Mouse (Mus musculus) adrenal gland, postnatal 10 days (tissue): ENCODE data around the gene Vmn2r1. TPM values are rescaled to one million over a fixed set of nuclear protein-coding genes. Genes with fewer than 3 reads are reported as not detected.

ENCODE experiments used
- DNase-seq: peaks from one replicate; pipeline ENCODE4 v3.0.0; 2021; ENCODE audit warnings: mixed read lengths
- long read RNA-seq, 2 experiments: library from polyadenylated mRNA; stranded (forward); transcript quantifications; one replicate each; pipeline ENCODE4 v2.0.0; 2021
- total RNA-seq, 2 experiments: library from RNA; stranded (reverse); gene quantifications; 2 replicates each; pipeline ENCODE4 v1.2.3; 2021

Gene Vmn2r1
- total RNA-seq, result under 1 TPM; 0.18 to 0.39 TPM
- long read RNA-seq, experiment 1, result 0 reads
- long read RNA-seq, experiment 2, result 0 reads

DNA sequence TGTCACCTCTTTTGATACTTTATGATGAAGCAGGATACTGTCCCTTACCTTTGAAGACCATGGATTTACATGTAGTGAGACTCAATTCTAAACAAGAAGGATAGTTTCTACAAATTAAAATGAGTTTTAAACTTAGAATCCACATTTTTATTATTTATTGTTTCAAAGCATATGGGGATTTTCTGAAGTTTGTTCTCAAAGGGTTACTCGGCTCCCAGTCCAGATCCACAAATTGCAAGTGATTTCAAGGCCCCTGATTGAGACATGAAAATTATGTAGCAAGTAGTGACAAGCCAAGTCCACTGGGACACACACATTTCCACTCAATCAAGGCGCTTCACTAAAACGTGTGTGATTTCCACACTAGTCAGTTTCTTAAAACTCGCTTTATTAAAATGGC lies at the start of gene Vmn2r1:
Vmn2r1 (plus strand) TSS at position 301 of the 400 bp plus-strand sequence.
- DNase-seq, result no peak

DNA sequence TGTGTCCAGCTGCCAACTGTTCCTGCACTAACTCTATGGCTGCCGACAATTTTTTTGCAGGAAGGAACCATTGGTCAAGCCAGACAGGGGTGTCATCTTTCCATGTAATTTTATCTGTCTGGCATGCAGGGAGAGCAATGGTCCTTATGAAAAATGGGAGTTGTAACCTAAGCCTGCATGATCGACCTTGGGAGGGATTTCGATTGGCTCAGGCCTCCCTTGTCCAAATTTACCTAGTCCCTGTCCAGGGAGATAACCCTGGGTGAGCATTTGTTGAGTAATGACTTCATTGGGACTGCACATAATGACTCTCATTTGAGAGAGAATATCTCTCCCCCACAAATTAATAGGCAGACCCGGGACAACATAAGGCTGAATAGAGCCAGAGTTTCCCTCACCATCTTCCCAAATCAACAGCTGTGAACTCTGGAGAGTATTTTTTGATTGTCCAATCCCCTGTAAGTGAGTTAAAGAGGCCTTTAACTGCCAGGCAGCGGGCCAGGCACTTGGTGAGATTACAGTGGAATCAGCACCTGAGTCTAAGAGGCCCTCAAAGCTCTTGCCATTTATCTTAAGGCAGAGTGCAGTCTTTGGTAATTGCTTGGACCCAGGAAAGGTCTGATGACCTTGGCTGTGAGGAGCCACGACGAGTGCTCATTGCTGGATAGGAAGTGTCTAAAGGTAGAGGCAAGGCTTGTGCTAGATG lies 43.1 kb upstream of the Vmn2r1 start:
- peak; percentile 14 for DNase-seq

GRCm38 (mm10) chr3:64039818-64040784 lies 41.2 kb upstream of the Vmn2r1 start:
- peak; percentile 93 for DNase-seq

DNA sequence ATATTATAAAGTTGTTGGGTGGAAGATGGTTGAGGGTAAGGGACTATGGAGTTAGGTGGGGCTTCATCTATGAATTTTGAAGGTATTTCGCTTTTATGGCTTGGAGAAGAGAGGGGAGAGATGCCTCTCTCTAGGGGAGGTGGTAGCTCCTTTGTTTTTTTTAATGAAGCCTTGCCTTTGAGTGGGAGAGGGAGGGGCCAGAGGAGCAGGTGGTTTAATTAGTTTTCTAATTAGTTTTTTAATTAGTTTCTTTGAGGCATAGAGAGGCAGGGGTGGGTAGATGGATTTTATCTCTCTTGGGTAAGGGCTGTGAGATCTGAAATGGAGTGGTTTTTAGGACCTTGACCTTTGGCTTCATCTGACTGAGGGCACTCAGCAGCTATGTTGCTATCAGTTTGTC lies 31.4 kb downstream of the Vmn2r1 start:
- DNase-seq, result no peak

- no peak for DNase-seq
Observed at GRCm38 (mm10) chr3:64113352-64114046, 32.2 kb downstream of the Vmn2r1 start.

GRCm38 (mm10) chr3:64141878-64142508 lies 60.6 kb downstream of the Vmn2r1 start, which contains the start of gene Vmn2r2:
Vmn2r2 (minus strand) TSS chr3:64141928.
- DNase-seq, result no peak

Other genes with a start within 250 kb of the Vmn2r1 start
- under 1 TPM; 0.36 to 0.39 TPM for gene Plch1, start 182.1 kb upstream of the Vmn2r1 start, total RNA-seq
- gene E130311K13Rik, start 152.1 kb upstream of the Vmn2r1 start, total RNA-seq, result 10 to 100 TPM; 10.2 to 13.5 TPM
- 10 to 100 TPM; 23.7 to 26.5 TPM for gene Slc33a1, start 116.8 kb upstream of the Vmn2r1 start, total RNA-seq
- gene Gmps, start 105.4 kb upstream of the Vmn2r1 start, total RNA-seq, result 10 to 100 TPM; 28.8 to 37.7 TPM
- gene Vmn2r2, start 60.4 kb downstream of the Vmn2r1 start, total RNA-seq, result not detected
- not detected for gene Vmn2r3, start 208.2 kb downstream of the Vmn2r1 start, total RNA-seq